Mouse (Mus musculus) forebrain, embryonic 12.5 days (tissue): Measurements from ENCODE around the gene Cdk5. TPM values are rescaled to one million over a fixed set of nuclear protein-coding genes. Genes with fewer than 3 reads are reported as not detected.

Source experiments
- ATAC-seq: fragments of 200-750 bp; cut with Nextera tagmentation; 2 replicates; pipeline ENCODE4 v1.8.0; 2017; ENCODE audit warnings: moderate TSS enrichment; ENCODE audit not compliant: low FRiP score
- H3K27ac ChIP-seq: fragments of 300-500 bp; sonication (generic); 2 replicates; pipeline ENCODE4 v1.5.1; 2016; ENCODE audit warnings: mild to moderate bottlenecking
- H3K27me3 ChIP-seq: fragments of 300-500 bp; sonication (generic); 2 replicates; pipeline ENCODE4 v1.6.1; 2016; ENCODE audit warnings: mild to moderate bottlenecking
- H3K36me3 ChIP-seq: fragments of 300-500 bp; sonication (generic); replicated peaks from 2 replicates; pipeline ENCODE4 v1.6.1; 2016; ENCODE audit warnings: mild to moderate bottlenecking
- H3K4me1 ChIP-seq: fragments of 300-500 bp; sonication (generic); 2 replicates; pipeline ENCODE4 v1.6.1; 2016
- H3K4me2 ChIP-seq: fragments of 300-500 bp; sonication (generic); 2 replicates; pipeline ENCODE4 v1.6.1; 2016; ENCODE audit warnings: mild to moderate bottlenecking, moderate library complexity
- H3K4me3 ChIP-seq: fragments of 300-500 bp; sonication (generic); replicated peaks from 2 replicates; pipeline ENCODE4 v1.5.1; 2016; ENCODE audit warnings: mild to moderate bottlenecking
- H3K9ac ChIP-seq: fragments of 300-500 bp; sonication (generic); 2 replicates; pipeline ENCODE4 v1.6.1; 2016; ENCODE audit warnings: mild to moderate bottlenecking
- H3K9me3 ChIP-seq: fragments of 300-500 bp; sonication (generic); 2 replicates; pipeline ENCODE4 v1.6.1; 2016
- WGBS: fragments of 180-500 bp; shearing (Covaris S2); methylation state at CpG from one replicate; pipeline ENCODE4 v1.1.7; 2016; 5-methylcytosine and 5-hydroxymethylcytosine counted together
- polyA plus RNA-seq: library from polyadenylated mRNA; unstranded; fragments of >200 nt; fragmentation: Nextera tagmentation; extraction: Ambion mirVana; gene quantifications from 2 replicates; pipeline ENCODE4 v1.2.1, GENCODE M21; 2016

Gene Cdk5
- 62.2 and 63.7 TPM in 2 replicates for polyA plus RNA-seq

DNA sequence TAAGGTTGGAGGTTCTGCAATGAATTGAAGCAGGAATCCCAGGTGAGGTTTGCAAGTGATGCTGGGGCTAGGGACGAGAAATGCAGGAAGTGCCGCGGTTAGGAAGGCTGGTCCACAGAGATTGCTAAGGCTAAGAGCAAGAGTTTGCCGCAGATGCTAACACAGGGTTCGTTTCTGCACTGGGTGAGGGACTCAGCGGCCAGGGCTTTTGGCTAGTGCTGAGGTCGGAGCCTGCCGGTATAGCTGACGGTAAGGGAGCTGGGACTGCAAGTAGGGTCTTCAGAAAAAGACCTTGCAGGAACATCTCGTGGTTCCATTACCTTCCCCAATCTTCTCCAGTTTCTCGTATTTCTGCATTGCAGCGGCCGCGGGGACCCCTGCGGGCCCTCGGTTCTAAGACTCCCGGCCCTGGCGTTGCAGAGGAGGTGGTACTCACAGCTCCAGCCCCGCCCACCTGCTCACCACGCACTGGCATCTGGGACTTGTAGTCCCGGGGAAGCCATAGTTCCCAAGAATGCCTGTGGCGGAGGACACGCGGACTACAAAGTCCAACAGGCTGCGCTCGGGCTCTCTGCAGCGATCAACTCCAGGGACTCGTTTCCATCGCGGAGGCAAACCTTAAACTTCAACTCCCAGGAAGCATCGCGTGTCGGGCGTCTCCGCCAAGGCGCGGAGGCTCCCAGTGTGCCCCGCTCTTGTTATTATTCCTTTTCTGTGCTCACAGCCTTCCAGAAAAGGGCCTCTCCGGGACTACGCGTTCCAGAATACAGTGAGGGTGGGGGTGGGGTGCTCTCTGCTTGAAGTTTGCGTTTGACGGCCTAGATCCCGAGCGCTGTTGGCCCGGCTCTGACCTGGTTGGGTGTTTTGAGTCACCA is at the start of gene Cdk5, which contains the start of gene Slc4a2:
Cdk5 (minus strand) TSS at position 402 of the 875 bp plus-strand sequence.
Slc4a2 (plus strand) TSS at position 709 of the 875 bp plus-strand sequence.
- peaks cover 21% of the 10 kb centered on the region for H3K27me3 ChIP-seq
- H3K4me2 ChIP-seq: peak within 1 kb of the TSS; percentile 87
- H3K9ac ChIP-seq: peak within 1 kb of the TSS; percentile 83
- H3K4me3 ChIP-seq: peak within 1 kb of the TSS; percentile 56
- H3K36me3 ChIP-seq: peaks cover 35% of the 10 kb centered on the region
- H3K27ac ChIP-seq: peak within 1 kb of the TSS; percentile 88
- peak; percentile 94 for ATAC-seq
- WGBS: under 1% methylated on average over 46 of the region's 46 CpGs
- peaks cover 58% of the 10 kb centered on the region for H3K4me1 ChIP-seq
- no peaks in the 10 kb centered on the region for H3K9me3 ChIP-seq

DNA sequence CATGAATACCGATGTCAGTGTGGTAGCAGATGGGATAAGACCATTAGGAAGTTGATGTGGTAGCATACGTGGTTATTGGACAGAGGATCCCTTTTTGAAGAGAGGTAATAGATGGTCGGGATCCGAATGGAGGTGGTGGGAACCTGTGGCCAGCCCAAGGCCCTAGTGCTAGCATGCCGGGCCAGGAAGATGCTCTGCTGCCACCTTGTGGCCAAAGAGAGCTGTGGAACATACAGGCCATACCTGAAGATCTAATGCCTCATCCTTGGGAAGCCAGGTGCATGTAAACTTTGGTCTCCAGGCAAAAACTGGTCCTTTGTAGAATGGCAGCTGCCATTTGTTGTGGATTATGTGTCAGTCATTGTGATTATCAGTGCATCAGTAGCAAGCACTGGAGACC is 47.3 kb upstream of the Cdk5 start:
- WGBS: 16% methylated on average over 5 of the region's 5 CpGs
- Histone ChIP-seq H3K9ac (no peak overlapping the region), H3K4me2 (no peak overlapping the region), H3K4me1 (peaks cover 63% of the 10 kb centered on the region), H3K4me3 (no peak overlapping the region), H3K27me3 (peaks cover 37% of the 10 kb centered on the region), H3K36me3 (no peaks in the 10 kb centered on the region; the same call in 1 of the 2 replicates), H3K27ac (no peak overlapping the region), H3K9me3 (no peaks in the 10 kb centered on the region)
- peak; percentile 71; the same call in 1 of the 2 replicates for ATAC-seq

DNA sequence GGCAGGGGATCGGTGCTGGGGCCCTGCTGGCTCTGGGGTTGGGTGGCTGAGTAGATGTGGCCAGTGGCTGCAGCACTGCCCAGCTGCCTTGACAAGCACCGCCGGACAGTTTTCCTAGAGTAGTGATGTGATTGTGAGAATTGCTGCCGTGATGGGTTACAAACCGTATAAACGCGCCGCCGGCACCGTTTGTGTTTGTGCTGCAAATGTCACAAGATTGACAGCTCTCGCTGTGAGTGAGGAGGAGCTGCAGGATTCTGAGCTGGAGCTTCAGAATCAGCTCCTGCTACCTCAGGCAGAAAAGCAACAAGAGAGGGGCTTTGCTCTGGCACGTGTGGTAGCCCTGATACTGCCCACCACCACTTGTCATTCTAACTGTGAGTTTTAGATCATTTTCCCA is 43.4 kb upstream of the Cdk5 start:
- Histone ChIP-seq H3K4me3 (no peak overlapping the region), H3K9me3 (no peaks in the 10 kb centered on the region), H3K4me1 (peaks cover 38% of the 10 kb centered on the region), H3K4me2 (no peak overlapping the region), H3K27ac (no peak overlapping the region), H3K27me3 (peaks cover under 1% of the 10 kb centered on the region; the same call in 1 of the 2 replicates), H3K36me3 (peaks cover under 1% of the 10 kb centered on the region; the same call in 1 of the 2 replicates), H3K9ac (no peak overlapping the region)
- no peak for ATAC-seq
- WGBS: 40% methylated on average over 12 of the region's 12 CpGs

DNA sequence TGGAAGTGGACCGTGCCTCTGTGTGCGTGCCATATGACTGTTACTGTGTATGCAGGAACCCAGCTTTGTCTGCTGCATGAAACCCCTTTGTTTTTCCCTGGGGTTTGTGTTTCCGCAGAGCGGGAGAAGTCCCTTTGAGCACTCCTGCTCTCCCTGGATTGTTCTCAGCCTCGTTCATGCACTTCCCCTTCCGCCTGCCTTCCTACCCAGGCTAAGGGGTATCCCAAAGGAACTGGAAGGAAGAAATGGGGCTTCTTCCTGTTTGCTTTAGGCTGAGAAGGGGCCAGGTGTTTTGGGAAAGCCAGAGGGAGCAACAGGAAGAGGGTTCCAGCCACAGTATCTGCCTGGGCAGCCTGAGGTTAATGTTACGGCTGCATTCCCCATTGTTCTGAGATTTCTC is 32.3 kb upstream of the Cdk5 start:
- peaks cover 48% of the 10 kb centered on the region for H3K4me1 ChIP-seq
- no peak for ATAC-seq
- peak overlapping the region; percentile 99; the same call in 1 of the 2 replicates for H3K4me2 ChIP-seq
- no peaks in the 10 kb centered on the region for H3K9me3 ChIP-seq
- 0 out of 2 replicates have a peak overlapping the region, but pooled peaks have one; percentile 21 for H3K9ac ChIP-seq
- H3K27me3 ChIP-seq: no peaks in the 10 kb centered on the region
- 57% methylated on average over 7 of the region's 7 CpGs for WGBS
- no peak overlapping the region for H3K4me3 ChIP-seq
- H3K27ac ChIP-seq: peak overlapping the region; percentile 42; the same call in 1 of the 2 replicates
- peaks cover 21% of the 10 kb centered on the region for H3K36me3 ChIP-seq

DNA sequence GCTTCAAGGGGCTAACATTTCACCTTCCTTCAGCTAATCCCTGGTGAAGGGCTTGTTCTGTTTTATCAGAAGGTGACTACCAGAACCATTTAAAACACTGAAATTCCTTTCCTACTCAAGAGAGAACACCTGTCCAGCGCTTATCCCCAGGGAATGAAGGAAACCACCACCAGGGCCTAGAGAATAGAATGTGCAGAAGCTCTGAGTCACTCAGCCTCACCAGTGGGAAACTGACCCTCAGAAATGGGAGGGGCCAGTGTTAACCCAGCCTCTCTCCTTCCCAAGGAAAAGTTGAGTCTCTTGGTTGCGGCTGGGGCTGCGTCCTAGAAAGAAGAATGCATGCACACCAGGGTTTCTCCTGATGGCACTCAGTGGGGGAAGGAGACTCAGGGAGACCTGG is 31.7 kb upstream of the Cdk5 start:
- ATAC-seq: no peak
- WGBS: 61% methylated on average over 3 of the region's 3 CpGs
- Histone ChIP-seq H3K9me3 (no peaks in the 10 kb centered on the region), H3K4me2 (peak overlapping the region; percentile 99), H3K36me3 (peaks cover 16% of the 10 kb centered on the region), H3K9ac (no peak overlapping the region), H3K4me1 (peaks cover 48% of the 10 kb centered on the region), H3K27ac (peak overlapping the region; percentile 42; the same call in 1 of the 2 replicates), H3K27me3 (peaks cover 2% of the 10 kb centered on the region), H3K4me3 (no peak overlapping the region)

DNA sequence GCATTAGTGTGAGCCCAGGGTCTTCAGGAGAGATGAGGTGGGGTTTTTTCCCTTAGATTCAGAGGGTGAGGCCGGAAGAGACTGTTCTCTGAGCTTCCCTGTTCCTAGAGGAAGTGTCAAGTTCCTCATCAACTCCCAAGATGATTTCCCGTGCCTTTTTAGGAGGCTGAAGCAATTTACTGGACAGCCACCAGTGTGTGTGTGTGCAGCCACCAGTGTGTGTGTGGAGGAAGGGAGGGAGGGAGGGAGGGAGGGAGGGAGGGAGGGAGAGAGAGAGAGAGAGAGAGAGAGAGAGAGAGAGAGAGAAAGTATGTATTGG is 30.6 kb upstream of the Cdk5 start:
- Histone ChIP-seq H3K9ac (peak overlapping the region; percentile 98), H3K27ac (peak overlapping the region; percentile 97), H3K4me1 (peaks cover 48% of the 10 kb centered on the region), H3K4me3 (peak overlapping the region; percentile 94), H3K9me3 (no peaks in the 10 kb centered on the region), H3K27me3 (peaks cover 8% of the 10 kb centered on the region), H3K4me2 (peak overlapping the region; percentile 99), H3K36me3 (peaks cover 13% of the 10 kb centered on the region)
- 11% methylated on average over 2 of the region's 2 CpGs for WGBS
- ATAC-seq: no peak

DNA sequence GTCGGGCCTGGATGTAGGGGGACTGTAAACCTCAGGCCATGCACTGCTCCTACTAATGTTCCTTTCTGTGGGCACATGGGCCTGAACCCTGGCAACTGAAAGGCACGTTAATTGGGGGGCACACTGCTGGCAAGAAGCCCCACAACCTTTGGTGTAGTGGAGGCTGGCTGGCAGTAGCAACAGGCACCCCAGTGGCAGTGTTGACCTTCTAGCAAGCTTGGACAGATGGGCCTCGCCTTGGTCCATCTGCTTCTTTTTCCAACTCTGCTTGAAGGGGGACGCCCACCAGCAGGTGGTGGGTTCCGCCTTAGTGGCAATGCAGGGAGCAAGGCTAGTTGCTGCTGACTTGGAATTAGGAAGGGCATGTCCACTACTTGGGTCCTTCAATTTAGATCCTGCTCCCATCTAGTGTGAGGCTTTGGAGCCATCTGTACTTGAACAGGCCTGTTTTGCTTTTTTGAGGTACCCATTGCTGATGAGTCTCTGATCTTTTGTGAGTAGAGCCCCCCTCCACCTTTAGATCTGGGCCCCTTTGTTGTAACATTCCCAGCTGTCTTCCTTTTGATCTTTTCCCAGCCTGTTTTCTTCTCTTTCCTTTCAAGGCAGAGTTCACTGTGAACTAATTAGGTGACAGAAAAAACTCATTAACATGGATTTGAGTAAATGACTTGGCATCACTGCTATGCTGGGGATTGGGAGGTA is 30.1 kb upstream of the Cdk5 start:
- no peaks in the 10 kb centered on the region for H3K9me3 ChIP-seq
- peaks cover 48% of the 10 kb centered on the region for H3K4me1 ChIP-seq
- 3% methylated on average over 5 of the region's 5 CpGs for WGBS
- peak overlapping the region; percentile 99 for H3K4me2 ChIP-seq
- peak overlapping the region; percentile 94 for H3K4me3 ChIP-seq
- peaks cover 12% of the 10 kb centered on the region for H3K36me3 ChIP-seq
- peaks cover 13% of the 10 kb centered on the region for H3K27me3 ChIP-seq
- H3K9ac ChIP-seq: peak overlapping the region; percentile 98
- H3K27ac ChIP-seq: peak overlapping the region; percentile 97
- peak; percentile 18; the same call in 1 of the 2 replicates for ATAC-seq

DNA sequence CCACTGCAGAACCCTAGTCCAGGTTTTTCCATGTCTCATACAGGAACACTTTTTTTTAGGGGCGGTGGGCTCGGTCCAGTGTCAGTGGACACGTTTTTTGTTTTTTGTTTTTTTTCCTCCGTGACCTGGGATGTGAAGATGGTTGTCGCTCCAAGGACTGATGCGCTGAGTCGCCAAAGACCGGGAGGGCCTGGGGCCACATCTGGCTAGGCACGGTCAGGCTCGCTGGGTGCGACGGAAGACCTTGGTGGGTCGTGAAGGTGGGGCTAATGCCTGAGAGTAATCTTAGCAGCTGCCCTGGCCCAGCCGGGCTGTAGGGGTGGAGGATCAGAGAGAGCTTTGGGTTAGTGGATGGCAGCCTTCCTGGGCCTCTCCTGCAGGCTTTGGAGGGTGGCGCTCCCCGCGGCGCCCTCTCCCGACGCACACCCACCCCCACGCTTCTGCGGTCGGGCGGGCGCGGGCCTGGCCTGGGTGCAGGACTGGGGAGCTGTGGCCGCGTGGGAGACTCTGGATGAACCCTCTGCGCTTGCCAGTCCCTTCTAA is 29.4 kb upstream of the Cdk5 start:
- Histone ChIP-seq H3K4me1 (peaks cover 52% of the 10 kb centered on the region), H3K9ac (peak overlapping the region; percentile 98), H3K36me3 (peaks cover 6% of the 10 kb centered on the region), H3K27me3 (peaks cover 14% of the 10 kb centered on the region), H3K4me2 (peak overlapping the region; percentile 99), H3K4me3 (peak overlapping the region; percentile 94), H3K27ac (peak overlapping the region; percentile 97), H3K9me3 (no peaks in the 10 kb centered on the region)
- ATAC-seq: peak; percentile 2; the same call in 1 of the 2 replicates
- under 1% methylated on average over 25 of the region's 29 CpGs for WGBS

DNA sequence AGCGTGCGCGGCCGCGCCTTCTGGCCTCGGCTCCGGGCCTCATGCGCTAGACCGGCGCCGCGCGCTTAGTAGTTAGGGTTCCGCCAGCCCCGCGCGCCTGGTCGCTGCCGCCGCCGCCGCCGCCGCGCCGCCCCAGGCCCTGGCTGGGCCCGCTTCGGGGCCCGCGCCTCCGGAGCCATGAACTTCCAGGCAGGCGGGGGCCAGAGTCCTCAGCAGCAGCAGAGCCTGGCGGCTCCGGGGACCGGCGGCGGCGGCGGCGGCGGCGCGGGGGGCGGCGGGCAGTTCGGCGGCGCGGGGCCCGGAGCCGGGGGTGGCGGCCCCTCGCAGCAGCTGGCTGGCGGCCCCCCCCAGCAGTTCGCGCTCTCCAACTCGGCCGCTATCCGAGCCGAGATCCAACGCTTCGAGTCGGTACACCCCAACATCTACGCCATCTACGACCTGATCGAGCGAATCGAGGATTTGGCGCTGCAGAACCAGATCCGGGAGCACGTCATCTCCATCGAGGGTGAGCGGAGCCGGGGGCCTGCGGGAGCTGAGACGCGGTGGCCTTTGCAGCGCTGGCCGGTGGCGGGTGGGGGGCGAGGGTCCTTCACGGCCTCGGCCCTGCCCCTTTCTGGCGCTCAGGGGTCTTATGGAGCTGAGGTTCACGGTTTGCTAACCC is 28.8 kb upstream of the Cdk5 start, which contains the start of gene Agap3:
Agap3 (plus strand) TSS at position 148 of the 661 bp plus-strand sequence.
- H3K9me3 ChIP-seq: no peaks in the 10 kb centered on the region
- ATAC-seq: peak; percentile 56

DNA sequence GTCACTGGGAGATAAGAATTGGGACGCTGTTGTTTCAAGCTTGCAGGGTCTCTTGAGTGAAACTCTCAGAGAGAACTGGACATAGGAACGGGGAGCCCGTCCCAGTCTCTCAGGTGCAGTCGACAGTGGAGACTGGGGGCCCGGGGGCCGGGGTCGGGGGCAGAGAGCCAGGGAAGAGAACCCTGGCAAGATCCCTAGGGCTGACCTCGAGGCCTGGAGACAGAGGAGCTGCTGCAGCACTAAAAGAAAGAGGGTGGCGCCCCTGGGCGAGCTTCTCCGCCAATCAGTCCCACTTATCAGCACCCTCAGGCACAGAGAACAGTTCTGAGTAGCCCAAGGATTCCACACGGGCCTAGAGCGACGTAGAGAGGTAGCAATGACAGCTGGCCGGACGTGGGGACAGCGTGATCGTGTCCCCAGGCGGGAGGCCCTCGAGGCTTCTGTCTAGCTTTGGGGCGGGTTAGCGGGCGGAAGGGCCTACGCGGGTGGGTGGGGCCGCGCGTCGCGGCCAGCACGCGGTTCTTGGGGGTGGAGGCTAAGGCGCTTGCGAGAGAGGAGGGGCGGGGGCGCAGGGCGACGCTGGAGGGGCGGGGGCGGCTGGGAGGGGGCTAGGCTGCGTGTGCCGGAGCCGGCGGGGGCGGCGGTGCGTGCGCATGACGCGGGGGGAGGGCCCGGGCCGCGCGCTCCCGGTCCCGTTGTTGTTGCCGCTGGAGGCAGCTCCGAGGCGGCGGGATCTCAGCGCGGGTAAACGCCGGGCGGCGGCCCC is 28.1 kb upstream of the Cdk5 start:
- Histone ChIP-seq H3K36me3 (no peaks in the 10 kb centered on the region), H3K9me3 (no peaks in the 10 kb centered on the region), H3K9ac (peak overlapping the region; percentile 98), H3K4me1 (peaks cover 62% of the 10 kb centered on the region), H3K27me3 (peaks cover 14% of the 10 kb centered on the region), H3K4me3 (peak overlapping the region; percentile 94), H3K27ac (peak overlapping the region; percentile 97), H3K4me2 (peak overlapping the region; percentile 99)
- peak; percentile 71 for ATAC-seq
- 3% methylated on average over 53 of the region's 66 CpGs for WGBS

More for the DNA sequence above, 28.8 kb upstream of the Cdk5 start, which contains the start of gene Agap3:
- Histone ChIP-seq H3K27me3 (peaks cover 14% of the 10 kb centered on the region), H3K36me3 (no peaks in the 10 kb centered on the region), H3K27ac (peak within 1 kb of the TSS; percentile 97), H3K4me1 (peaks cover 58% of the 10 kb centered on the region), H3K4me3 (peak within 1 kb of the TSS; percentile 94), H3K4me2 (peak within 1 kb of the TSS; percentile 99), H3K9ac (peak within 1 kb of the TSS; percentile 98)
- WGBS: under 1% methylated on average over 73 of the region's 85 CpGs
